Mouse (Mus musculus) layer of hippocampus, adult 11-12 months (tissue): Measurements from ENCODE around the gene Gpr137.

ENCODE experiments used
- DNase-seq: peaks from one replicate; pipeline ENCODE4 v3.0.0; 2022; ENCODE audit warnings: low spot score

The Gpr137 gene

DNA sequence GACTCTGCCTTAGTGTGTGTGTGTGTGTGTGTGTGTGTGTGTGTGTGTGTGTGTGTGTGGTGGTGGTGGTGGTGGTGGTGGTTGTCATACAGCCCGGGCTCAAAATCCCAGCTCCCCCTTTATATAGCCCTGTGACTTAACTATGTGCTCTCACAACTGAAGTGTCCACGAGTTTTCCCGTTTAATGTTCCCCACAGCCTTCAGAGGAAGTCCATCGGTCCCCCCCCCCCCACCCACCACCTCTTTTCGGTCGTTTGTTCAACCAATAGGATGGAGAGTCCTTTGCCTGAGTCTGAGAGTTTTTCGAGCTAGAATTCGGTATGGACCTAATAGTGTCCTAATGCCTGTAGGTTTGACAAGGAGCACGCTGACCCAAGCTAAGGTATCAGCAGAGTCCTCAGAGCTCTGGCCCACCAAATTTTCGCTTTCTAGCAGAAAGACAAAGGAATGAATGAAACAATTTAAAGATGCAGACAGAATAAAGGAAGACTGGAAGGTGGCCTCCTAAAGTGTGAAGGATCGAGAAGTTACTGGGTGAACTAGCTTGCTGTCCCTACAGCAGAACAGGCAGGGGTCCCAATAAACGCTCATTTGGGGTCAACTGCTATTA lies 31.4 kb upstream of the Gpr137 start:
- DNase-seq: no peak

DNA sequence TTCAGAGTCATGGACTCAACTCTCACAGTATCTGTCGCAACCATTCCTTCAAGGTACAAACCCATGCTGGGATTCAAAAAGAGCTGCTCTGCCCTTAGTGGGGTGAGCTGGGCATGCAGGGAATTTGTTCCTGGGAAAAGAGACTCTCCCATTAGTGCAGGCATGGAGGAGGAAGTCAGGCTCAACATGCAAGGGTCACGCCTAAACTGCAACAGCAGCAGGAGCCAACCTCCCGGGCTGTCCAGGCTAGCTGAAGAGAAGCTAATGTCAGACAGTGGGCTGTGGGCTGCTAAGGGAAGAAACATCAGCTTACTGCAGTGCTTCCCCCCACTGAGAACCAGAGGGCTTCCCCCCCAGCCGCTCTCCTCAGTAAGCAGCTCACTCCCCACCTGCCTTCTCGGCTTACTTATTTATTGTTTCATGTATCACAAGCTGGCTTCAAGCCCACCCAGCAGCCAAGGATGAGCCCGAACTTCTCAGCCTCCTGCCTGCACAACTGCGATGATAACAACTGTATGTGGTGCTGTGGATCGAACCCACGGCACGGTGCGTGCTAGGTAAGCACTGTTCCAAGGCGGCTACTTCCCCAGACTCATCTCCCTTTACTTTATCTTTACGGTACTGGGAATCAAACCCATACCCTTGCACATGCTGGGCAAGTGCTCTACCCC lies 30.1 kb upstream of the Gpr137 start:
- no peak for DNase-seq

- DNase-seq: peak; percentile 5
These were observed 29.4 kb upstream of the Gpr137 start for GRCm38 (mm10) chr19:6971644-6972043.

- no peak for DNase-seq
These were observed 28.3 kb upstream of the Gpr137 start for GRCm38 (mm10) chr19:6970460-6971085.

DNA sequence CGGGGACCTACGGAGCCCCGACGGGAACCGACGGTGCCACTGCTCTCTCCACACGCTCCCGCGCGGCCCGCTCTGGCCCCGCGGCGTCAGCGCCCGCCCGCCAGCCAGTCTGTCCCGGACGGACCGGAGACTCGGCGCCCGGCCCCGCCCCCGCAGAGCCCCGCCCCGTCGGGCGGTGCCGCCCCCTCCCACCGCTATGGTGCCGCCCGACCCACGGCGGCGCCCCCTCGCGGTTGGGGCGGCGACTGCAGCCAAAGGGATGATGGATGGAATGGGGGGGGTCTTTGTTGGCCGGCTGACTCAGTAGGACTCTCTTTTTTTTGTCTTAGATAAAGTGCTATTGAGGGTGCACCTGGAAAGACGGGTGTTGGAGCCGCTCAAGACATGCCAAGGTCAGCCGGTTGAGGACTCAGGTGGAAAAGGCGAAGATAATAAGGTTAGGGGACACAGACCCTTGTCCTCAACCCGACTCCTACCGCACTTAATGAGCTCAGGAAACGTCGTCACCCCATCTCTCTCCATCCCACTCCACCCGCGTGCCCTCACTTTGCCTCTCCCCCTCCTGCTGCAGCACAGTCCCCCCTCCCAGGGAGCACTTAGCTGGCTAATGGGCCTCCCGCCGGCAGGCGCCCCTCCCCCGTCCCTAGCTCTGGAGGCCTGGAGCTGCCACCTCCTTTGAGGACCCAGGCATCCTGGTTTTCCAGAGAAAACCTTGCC lies 27.5 kb upstream of the Gpr137 start:
- no peak for DNase-seq

GRCm38 (mm10) chr19:6969291-6969664 lies 27.0 kb upstream of the Gpr137 start:
- no peak for DNase-seq

DNA sequence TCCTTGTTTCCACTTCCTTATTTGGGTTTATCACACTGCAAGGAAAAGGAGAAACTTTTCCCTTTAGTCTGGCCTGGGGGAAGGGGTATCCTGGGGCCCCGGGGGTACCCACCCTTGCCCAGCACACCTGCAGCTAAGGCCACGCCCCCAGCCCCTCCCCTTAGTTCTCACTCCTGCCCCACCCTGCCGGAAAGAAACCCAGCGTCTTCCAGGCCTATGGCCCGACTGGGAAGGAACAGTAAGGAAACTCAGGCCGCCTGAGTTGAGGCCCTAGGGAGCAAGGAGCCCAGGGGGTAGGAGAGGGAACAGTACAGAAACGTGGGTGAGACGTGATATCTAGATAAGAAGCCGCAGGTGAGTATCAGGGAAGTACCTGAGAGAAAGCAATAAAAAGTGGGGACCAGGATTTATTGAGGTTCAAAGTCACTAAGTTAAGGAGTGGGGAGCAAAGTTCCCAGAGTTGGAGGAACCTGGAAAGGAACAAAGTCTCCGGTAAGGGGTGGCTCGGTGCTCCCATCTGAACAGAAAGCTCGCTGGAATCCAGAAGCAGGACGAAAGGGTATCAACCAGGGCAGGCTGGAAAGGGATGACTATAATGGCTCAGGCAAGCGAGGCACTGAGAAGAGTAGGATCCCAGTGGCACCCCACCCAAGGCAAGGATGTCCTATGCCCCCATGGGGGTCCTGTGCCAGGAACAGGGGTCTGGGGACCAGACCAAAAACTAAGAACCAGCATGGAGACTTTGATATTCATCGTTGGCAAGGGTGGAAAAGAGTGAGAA lies 26.4 kb upstream of the Gpr137 start:
- DNase-seq: no peak

GRCm38 (mm10) chr19:6956461-6956860 lies 14.2 kb upstream of the Gpr137 start:
- no peak for DNase-seq

DNA sequence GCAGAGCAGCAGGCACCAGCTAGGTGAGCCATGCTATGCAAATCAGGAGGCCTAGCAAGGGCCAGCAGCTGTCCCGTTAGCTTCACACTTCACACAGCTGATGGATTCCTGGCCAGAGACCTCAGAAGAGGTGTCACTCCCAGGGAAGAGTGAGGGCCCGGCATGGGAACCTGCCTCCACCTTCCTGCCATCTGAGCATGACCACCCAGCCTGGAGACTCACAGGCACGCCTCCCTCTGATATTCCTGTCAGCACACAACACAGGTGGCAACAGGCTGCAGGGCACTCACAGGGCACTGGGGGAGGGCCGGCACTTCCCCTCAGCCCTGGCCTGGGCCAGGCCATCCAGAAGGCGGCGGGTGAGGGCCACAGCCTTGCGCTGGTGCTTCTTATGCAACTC lies 13.1 kb upstream of the Gpr137 start:
- no peak for DNase-seq

DNA sequence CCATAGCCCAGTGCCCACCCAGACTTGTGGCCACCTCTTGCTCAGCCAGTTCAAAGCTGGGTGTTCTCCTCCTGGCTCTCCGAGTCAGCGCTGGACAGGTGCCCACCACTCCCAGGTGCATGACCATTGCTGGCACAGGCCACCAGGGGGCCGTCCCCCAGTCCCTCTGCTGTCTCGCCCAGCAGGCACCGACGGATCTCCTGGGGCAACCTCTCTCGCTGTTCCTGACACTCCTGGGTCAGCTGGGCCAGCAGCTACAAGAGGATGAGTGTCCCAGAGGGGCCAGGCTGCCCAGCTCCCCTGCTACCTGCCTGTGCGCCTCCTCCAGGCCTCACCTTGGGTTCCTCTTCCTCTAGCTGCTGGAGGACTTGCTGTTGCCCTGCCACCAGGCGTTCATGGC lies 11.8 kb upstream of the Gpr137 start:
- DNase-seq: no peak

DNA sequence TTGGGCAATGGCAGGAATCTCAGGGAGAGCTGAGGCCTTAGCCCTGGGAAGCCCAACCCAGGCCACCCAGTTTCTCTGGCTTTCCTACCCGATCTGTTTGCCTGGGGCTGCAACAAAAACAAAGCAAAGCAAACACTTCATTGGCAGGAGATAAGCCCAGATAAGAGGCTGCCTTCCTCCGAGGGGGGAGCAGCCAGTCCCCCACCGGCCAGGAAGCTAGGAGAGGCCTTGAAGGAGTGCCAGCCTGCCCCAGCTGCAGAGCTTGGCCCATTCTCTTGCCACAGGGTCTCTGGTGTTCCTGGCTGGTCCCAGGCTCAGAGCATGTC lies 10.4 kb upstream of the Gpr137 start:
- no peak for DNase-seq

DNA sequence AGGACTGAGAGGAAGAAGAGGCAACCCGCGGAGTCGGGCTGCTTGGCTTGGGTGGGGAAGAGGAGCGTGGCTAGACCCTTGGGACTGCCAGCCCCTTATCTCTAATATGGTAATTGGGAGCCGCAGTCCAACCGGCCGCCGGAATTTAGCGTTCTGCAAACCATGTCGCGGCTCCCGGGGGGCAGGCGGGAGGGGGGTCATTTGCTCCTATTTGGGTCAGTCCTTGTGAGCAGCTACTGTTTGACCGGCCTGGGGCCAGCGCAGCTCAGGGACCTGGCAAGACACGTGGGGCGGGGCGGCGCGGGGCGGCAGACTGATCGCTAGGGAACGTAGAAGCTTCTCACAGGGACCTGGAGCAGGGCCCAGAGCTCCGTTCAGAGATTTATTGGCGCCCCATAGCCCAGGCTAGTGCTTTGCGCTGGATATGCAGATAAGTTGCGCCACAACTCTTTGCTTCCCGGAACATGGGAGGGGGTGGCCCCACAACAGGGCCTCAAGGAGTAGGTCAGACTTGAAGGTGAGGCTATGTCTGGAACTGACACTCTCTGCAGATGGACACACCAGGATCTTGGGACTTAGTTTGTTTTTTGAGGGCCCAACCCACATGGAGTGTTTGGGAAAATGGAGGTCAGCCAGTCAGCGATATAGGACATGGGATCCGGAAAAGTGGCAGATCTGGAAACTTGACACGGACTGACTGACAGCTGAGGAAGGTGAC lies 9.9 kb upstream of the Gpr137 start:
- DNase-seq: peak; percentile 76

GRCm38 (mm10) chr19:6951381-6951968 lies 9.2 kb upstream of the Gpr137 start:
- peak; percentile 95 for DNase-seq

- peak; percentile 57 for DNase-seq
These were observed 8.4 kb upstream of the Gpr137 start for GRCm38 (mm10) chr19:6950613-6951153.

- no peak for DNase-seq
These were observed 7.7 kb upstream of the Gpr137 start for GRCm38 (mm10) chr19:6949951-6950350.

GRCm38 (mm10) chr19:6949532-6949931 lies 7.3 kb upstream of the Gpr137 start:
- no peak for DNase-seq

GRCm38 (mm10) chr19:6948186-6948585 lies 5.9 kb upstream of the Gpr137 start:
- no peak for DNase-seq

DNA sequence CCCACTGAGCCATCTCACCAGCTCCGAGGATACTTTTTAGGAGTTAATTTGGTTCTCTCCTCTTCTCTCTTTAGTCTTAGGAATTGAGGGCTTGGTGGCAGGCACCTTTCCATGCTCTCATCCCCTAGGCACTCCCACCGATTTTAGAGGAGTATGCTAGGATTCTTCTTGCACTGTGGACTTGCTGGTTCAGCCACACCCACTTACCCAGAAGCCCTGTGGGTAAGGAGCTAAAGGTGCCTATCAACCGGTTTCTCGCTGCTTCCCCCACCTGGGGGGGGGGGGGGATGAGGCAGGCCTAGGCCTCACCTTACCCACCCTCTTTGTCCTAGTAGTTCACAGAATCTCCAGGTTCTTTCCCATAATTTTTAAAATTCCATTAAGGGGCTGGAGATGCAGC lies 5.5 kb upstream of the Gpr137 start:
- no peak for DNase-seq

- no peak for DNase-seq
These were observed 1.4 kb upstream of the Gpr137 start for GRCm38 (mm10) chr19:6943709-6944108.

- DNase-seq: no peak
These were observed 484 bp upstream of the Gpr137 start for GRCm38 (mm10) chr19:6942764-6943163.
